Mouse (Mus musculus): ENCODE data around the gene Rai14.

DNA sequence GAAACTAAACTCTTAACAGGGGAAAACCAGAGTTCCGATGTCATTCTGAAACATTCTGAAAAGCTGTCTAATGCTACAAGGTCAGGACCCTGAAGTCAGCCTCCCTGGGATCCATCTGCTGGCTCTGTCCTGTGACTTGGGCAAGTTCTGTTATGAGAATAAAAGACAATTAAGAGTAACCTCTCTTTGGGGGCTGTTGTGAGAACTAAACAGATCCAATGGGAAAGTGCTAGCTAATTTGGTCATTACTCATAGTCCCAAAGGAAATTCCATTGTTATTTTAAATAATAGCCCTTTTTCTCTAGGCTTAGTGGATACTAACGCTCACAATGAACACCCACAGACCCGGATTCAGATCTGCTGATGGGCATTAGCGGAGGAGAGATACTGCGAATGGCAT is 72.0 kb downstream of the Rai14 start:
- TF ChIP-seq CTCF (IDR thresholded peaks at IDR 0.05; ENCODE audit: borderline replicate concordance, insufficient read depth, low read depth, low read length) (no peak), POLR2A (IDR thresholded peaks at IDR 0.05; ENCODE audit: borderline replicate concordance, insufficient read depth, low read length) (no peak)

Measured in cerebellum, adult 2 months (tissue).